Mouse (Mus musculus): Measurements from ENCODE around the gene Rbl1. TPM values are rescaled to one million over a fixed set of nuclear protein-coding genes. Genes with fewer than 3 reads are reported as not detected.
"Not testable (repeated sequence)": the region's sequence is repeated elsewhere in the genome, so short reads cannot be mapped to it uniquely, and the experiment has no call there.

Rbl1 gene
- 1 to 10 TPM; 3.1 to 4.3 TPM for total RNA-seq (2021)
- long read RNA-seq, experiment 1, full-length matches to known transcripts, result 3 of 3 reads
- long read RNA-seq, experiment 1, partial matches to known transcripts, result 0 of 3 reads
- long read RNA-seq, experiment 1, other reads (novel, unspliced or antisense), result 0 of 3 reads
- long read RNA-seq, experiment 2, full-length matches to known transcripts, result 5 of 6 reads
- long read RNA-seq, experiment 2, partial matches to known transcripts, result 1 of 6 reads
- long read RNA-seq, experiment 2, other reads (novel, unspliced or antisense), result 0 of 6 reads

DNA sequence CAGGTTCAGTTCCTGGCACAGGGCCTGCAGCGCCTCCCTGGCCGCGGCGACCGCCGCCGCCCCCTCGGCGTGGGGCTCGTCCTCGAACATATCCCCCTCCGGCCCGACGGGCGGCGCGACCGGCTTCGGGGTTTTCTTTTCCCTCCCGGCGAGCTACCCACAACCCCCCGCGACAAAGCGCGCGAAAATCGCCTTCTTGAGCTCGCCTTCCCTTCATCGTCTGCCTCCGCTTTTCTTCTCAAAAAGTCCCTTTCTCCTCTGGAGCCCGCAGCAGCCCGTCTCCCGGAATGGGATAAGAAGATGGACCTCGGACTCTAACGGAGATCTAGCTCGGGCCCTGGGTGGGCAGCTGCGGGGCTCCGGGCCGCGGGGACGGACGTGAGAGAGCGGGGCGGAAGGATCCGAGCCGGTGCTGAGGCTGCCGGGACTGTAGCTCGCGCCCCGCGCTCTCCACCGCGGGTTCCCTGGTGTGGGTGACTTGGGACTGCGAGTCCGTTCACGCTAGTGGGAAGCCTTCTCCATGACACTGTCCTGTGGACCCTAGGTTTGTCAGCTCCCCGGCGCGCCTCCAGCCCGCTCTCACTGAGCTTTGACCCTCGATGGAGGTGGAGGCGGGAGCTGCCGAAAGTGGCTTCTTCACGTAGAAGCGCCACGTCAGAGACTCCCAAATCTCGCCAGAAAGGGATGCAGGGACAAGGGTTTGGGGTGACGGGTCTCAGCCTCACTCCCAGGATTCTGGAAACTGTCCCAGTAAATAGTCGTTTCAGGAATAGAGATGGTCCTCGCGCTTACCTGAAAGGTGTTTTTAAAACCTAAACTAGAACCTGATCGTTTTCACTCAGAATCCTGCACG lies at the start of gene Rbl1:
Gene Rbl1, minus strand, starts transcription at position 169 of the 853 bp plus-strand sequence.
- intact Hi-C loops (cut with DNase I), result no loop called here
- peak; percentile 89 for DNase-seq

DNA sequence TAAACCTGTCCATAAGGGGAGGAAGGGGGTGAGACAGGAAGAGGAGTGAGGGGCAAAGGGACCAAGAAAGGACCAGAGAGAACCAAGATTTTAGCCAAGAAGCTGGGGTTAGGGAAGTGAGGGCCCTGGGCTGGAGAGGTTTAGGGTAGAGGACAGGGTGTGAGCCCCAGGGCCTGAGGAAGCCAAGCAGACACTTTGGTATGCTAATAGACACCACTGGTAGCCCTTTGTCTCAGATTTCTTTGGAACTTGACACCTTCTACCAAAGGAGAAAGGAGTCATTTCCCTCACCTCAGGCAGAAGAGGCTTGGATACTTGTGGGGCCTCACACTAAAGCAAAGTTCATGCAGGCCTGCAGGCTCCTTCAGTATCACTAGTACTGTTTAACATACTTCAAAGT lies 43.8 kb upstream of the Rbl1 start:
- intact Hi-C loops (cut with DNase I), result no loop called here
- DNase-seq, result no peak

DNA sequence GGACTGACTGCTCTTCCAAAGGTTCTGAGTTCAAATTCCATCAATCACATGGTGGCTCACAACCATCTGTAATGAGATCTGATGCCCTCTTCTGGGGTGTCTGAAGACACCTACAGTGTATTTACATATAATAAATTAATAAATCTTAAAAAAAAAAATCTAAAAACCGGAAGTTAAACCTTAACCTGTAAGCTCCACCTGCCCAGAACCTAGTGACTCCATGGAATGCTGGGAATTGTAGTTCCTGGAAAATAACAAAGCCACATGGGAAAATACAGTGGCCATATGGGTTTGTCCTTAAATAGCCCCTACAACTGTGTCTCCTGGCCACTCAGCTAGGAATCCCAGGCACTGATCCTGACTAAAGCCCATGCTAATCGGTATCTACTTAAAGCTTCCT lies 41.3 kb upstream of the Rbl1 start:
- no peak for DNase-seq
- intact Hi-C loops (cut with DNase I), result no loop called here

DNA sequence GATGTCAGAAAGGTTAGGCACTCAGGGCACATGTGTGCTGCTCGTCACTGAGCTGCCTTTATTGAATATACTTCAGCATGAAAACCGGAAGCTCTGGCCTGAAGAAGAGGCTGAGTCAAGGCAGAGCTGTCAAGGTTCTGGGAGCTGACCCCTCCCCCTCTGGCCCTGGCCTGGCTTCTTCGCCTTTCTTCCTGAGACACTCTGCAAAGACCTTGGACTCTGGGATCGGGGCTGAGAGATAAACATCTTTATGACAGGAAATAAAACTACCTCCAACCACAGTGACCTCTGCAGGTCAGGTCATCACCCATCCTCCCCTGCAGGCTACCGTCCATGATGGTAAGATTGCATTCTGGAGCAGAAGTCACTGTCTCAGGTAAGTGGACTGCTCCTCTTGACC lies 40.7 kb upstream of the Rbl1 start:
- intact Hi-C loops (cut with DNase I), result no loop called here
- DNase-seq, result no peak

DNA sequence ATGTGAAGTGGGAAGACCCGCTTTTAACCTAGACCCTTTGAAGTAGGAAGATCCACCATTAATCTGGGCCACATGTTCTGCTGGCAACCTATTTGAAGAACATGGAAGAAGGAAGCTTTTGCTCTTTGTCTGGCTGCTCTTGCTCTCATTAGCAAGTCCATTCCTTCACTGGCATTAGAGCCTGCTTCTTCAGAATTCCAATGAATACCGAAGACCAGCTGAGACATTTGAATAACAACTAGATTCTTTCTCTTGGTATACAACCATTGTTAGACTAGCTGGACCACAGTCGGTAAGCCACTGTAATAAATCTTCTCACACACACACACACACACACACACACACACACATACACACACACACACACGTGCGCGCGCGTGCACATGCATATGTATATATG lies 31.6 kb upstream of the Rbl1 start:
- intact Hi-C loops (cut with DNase I), result no loop called here
- no peak for DNase-seq

DNA sequence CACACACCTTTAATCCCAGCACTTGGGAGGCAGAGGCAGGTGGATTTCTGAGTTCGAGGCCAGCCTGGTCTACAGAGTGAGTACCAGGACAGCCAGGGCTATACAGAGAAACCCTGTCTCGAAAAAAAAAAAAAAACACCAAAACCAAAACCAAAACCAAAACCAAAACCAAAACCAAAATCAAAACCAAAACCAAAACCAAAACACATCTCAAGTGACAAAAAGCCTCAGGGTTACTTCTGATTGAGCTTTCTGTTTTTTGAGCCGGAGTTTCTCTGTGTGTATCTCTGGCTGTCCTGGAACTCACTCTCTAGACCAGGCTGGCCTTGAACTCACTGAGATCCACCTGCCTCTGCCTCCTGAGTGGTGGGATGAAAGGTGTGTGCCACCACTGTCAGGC lies 17.6 kb upstream of the Rbl1 start:
- intact Hi-C loops (cut with DNase I); DNase-seq: not testable (repeated sequence)

DNA sequence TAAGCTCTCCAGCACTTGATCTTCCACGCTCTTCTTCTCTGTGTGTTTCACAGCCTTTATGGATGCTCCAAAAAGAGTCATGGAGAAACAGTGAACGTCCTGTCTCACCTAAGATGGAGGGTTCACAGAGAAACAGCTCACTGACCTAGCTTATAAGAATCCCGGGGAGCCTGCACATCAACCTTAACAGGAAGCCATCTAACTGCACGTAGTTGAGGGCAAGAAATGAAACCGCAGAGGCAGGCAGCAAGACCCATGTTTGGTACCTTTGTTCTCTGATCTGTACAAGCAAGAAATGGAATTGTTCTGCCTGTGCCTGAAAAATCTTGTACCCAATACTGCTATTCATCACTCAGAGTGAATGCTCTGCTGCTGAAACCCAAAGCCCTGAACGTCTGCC lies 15.8 kb upstream of the Rbl1 start:
- intact Hi-C loops (cut with DNase I), result no loop called here
- no peak for DNase-seq

DNA sequence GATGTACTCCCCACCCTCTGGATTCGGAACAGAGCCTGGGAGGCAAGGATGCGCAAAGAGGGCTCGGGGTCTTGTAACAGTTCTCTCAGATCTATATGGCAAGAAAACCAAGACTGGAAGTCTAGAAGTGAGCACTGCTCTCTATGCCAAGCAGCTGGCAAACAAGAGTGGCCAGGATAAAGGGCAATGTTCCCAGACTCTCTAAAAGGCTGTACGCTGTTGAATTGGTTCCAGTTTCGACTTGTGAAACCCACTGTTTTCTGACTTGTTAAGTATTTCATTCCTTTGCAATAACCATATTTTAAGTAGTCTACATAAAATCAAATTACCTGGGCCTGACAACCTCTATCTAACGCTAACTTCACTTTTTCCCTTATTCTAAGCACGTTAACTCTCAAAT lies 7.4 kb upstream of the Rbl1 start:
- DNase-seq, result no peak
- intact Hi-C loops (cut with DNase I), result no loop called here

DNA sequence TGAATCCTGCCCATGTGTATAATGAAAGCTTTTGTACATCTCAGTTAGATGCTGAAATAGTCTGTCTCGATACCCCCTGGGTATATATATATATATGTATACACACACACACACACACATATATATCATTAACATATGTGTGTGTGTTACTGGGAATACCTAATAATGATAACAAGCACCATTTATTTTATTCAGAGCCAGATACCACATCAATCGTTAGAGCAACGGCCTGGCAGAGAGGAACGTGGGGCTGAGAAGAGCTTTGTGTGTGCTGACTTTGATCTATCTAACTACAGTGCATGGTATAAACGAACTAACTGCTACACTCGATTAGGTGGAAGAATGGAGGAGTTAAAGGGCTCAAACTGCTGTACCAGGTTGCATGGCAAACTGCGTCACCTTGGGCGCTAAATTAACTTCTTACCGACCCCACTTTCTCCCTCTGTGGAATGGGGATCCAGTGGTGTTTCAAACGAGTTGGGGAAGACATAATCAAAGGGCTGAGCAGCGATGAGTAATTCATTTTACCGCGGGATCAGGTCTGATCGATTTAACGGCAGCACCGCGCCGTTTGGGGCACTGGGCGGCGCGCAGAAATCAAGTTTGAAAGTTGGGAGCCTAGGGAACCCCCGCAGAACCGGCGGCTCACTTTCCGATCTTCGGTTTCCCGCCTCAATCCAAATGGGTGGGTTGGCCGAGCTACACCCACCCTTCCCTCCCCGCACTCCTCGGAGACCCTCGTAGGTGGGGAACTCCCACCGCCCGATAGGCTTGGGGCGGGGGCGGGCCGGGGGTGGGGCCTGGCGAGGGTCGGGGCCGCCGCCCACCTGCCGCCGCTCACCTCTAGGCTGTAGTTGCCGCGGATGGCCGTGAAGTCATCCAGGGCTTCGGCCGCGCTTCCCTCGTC lies 622 bp downstream of the Rbl1 start:
- intact Hi-C loops (cut with DNase I), result no loop called here
- peak; percentile 30 to 36 for DNase-seq

DNA sequence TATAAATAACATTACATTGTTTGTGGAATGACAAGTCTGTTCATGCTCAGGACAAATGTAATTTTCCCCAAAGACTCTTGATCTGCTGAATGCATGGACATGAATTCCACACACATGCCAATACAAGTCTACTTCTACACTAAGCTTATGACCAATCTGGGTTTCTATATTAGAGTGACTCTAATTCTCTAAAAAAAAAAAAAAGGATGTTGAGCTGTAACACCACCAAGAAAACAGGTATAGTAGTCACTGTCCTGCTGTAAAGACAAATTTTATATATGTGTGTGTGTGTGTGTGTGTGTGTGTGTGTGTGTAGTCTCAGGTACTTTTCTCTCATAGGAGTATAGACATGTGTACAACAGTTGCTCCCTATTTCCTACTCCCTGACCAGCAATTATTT lies 1.3 kb downstream of the Rbl1 start:
- no peak for DNase-seq
- intact Hi-C loops (cut with DNase I), result no loop called here

DNA sequence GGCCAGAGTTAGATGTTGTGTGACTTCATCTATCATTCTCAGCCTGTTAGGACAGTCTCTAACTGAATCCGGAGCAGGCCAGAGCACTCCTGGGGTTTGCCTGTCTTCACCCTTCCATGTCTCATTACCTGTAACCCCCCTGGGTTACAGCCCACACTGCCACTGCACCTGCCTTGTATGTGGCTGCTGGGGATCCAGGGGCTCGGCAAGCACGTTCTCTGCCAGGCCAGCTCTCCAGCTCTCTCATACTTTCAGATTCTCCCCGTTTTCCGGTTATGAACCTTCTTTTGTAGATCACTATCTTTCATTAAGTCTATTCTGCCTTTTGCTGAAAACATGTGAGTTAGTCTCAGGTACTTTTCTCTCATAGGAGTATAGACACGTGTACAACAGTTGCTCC lies 2.0 kb downstream of the Rbl1 start:
- intact Hi-C loops (cut with DNase I), result no loop called here
- DNase-seq, result no peak

DNA sequence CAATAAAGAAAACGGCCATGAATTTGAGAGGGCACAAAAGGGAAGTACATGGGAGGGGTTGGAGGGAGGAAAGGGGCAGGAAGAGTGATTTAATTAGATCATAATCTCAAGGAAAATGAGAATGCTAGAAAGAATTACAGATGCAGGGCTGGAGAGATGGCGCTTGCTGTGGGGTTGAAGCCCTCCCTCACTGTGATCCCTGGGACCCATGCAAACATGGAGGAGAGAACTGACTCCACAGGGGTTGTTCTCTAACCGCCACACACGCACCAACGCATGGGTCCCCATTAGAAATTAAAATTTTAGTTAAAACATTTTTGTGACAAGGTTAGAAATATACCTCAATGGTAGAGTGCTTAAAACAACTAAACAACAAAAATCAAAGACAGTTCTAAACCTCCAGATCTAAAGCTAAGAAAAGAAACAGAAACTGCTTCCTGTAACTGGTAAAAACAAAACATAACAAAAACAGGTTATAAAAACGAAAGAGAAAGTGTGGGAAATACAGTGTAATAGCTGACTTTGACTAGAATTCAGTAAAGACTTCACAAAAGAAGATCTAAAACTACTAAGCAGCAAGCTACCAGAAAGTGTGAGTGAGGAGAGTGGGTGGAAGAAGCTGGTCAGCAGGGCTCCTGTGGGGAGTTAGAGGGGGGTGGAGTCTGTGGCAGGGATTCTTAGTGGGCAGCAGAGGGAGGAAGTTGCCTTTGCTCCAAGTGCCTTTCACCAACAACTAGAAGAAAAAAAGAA lies 3.1 kb downstream of the Rbl1 start:
- intact Hi-C loops (cut with DNase I), result no loop called here
- DNase-seq, result peak; percentile 22 to 25

DNA sequence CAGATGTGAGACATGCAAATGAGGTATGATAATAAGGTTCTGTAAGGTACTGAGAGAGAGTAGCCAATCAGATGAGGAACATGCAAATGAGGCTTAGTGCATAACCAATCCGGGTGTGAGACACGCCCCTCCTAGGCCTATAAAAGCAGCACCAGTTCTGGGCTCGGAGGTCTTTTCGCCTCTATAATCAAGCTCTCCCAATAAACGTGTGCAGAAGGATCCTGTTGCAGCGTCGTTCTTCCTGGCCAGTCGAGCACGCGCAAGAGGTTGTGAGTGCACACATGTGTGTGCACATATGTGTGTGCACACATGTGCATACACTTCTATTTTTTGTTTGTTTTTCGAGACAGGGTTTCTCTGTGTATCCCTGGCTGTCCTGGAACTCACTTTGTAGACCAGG lies 5.9 kb downstream of the Rbl1 start:
- DNase-seq; intact Hi-C loops (cut with DNase I): not testable (repeated sequence)

DNA sequence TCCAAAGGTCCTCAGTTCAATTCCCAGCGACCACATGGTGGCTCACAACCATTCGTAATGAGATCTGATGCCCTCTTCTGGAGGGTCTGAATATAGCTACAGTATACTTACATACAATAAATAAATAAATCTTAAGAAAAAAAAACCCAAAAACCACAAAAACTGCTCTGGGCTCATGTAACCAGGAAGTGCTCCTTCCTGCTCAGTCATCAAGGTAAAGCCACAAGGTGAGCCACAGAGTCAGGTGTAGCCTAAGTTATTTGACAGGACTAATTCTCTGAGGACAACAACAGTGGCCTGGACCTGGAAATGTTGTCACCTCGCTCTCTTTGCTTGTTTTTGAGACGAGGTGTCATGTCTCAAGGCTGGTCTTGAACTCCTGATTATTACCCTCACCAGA lies 13.7 kb downstream of the Rbl1 start:
- intact Hi-C loops (cut with DNase I), result no loop called here
- DNase-seq, result no peak

DNA sequence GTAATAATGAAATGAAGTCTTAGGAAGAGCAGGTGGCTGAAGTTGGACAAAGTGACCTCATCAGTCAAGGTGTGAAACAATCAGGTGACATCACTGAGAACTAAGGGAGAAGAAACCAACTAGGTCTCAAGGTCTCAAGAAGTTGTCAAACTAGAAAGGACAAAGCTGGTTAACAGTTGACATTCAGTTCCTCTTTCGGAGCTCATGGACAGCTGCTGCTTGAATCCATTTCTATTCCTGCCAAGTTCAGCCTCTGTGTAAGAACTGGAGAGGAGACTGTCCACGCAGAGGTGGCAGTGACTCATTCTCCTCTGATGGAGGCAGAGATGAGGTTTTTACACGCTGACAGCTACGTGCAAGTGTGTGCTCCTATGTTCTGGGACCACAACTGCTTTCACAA lies 17.1 kb downstream of the Rbl1 start:
- no peak for DNase-seq
- intact Hi-C loops (cut with DNase I), result no loop called here

DNA sequence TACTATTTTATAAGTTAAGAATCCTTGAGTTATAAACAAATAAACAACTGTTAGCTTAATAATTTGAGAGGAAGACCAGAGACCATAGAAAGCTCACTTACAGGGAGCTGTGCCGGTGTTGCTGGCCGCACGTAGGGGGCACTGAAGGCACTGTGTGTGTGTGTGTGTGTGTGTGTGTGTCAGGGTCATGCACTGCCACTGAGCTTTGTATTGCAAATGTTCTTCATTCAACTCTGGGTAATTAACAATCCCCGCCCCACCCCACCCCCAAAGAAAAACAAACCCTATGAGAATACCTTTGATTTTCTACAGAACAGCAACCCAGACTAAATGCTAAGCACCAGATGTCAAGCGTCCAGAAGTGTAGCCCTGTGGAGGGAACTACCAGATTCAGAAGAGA lies 17.8 kb downstream of the Rbl1 start:
- DNase-seq, result no peak
- intact Hi-C loops (cut with DNase I), result no loop called here

DNA sequence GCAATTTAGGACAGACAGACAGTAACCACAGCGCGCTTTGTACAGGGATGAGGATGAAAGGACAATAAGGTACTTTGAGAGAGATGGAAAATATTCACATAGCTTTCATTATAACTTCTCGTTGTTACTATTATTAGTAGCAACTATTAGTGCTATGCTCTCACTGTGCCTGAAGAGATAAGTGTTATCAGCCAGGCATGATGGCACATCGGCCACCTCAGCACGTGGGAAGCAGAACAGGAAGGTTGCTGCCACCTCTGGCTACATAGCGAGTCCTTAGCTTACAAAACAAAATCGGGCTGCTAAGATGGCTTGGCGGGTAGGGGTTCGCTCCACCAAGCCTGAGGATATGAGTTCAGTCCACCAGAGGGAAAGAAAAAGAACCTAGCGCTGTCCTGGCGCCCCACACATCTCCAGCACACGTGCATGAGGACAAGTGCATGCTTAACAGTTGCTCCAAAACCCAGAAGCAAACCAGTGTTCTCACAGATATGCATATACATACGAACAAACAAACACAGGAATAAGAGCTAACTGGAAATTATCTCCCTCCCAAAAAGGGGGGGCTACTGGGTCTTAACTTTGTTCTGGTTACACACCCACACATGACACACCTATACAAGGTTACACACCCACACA lies 19.2 kb downstream of the Rbl1 start:
- DNase-seq, result no peak
- intact Hi-C loops (cut with DNase I), result no loop called here

DNA sequence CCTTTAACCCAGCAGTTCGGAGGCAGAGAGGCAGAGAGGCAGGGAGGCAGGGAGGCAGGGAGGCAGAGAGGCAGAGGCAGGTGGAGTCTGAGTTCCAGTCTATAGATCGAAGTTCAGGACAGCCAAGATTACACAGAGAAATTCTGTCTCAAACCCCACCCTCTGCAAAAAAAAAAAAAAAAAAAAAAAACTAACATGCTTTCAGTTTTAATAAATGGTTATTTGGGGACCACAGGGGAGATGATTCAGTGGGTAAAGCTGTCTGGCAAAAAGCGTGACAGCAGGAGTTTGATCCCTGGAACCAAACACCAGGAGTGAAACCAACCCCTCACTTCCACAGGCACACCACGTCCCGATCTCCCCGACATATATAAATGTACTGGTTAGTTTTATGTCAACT lies 26.2 kb downstream of the Rbl1 start:
- intact Hi-C loops (cut with DNase I), result no loop called here
- DNase-seq, result no peak

DNA sequence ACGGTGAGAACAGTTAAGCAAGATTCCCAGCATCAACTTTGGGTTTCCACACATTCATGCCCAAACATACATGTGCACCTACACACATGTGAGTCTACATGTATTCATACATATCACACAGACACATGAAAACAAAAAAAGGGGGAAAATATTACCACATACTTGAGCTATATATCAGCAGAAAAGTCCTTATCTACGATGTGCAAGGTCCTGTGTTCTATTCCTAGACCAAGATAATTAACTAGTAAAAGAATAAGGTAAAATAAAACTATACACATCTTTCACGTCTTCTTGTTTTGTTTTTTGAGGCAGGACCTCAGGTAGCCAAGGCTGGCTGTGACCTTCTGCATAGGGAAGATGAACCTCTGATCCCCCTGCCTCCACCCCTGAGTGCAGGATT lies 28.1 kb downstream of the Rbl1 start:
- intact Hi-C loops (cut with DNase I), result no loop called here
- no peak for DNase-seq

DNA sequence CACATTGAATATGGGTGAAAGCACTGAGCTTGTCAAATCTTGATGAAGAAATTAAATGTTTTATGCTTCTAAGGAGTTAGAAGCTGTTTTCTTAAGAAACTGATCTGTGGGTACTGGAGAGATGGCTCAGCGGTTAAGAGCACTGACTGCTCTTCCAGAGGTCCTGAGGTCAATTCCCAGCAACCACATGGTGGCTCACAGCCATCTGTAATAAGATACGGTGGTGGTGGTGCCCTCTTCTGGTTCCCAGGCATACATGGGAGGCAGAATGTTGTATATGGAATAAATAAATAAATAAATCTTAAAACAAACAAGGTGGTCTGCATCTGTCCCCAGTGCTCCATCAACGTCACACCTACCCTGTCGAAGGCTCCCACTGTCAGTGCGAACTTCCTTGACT lies 29.9 kb downstream of the Rbl1 start:
- intact Hi-C loops (cut with DNase I), result no loop called here
- DNase-seq, result no peak

Measured in heart, postnatal 14 days (tissue).